Mouse (Mus musculus) embryonic facial prominence, embryonic 14.5 days (tissue): ENCODE results near the gene Spred2. TPM values are rescaled to one million over a fixed set of nuclear protein-coding genes. Genes with fewer than 3 reads are reported as not detected.
A peak's percentile ranks its signal among the peaks of the same experiment; 100 is the strongest.

Experiments
- ATAC-seq: fragments of 200-750 bp; cut with Nextera tagmentation; 2 replicates; pipeline ENCODE4 v1.8.0; 2017; ENCODE audit warnings: low read depth, moderate number of reproducible peaks, moderate TSS enrichment
- DNase-seq: peaks from one replicate; pipeline ENCODE4 v3.0.0-alpha.2; 2015; ENCODE audit warnings: low spot score
- H3K27ac ChIP-seq: fragments of 300-500 bp; sonication (generic); replicated peaks from 2 replicates; pipeline ENCODE4 v1.5.1; 2014; ENCODE audit warnings: low read depth, mild to moderate bottlenecking, low read length, moderate library complexity
- H3K27me3 ChIP-seq: fragments of 300-500 bp; sonication (generic); replicated peaks from 2 replicates; pipeline ENCODE4 v1.6.1; 2014; ENCODE audit warnings: low read length; ENCODE audit not compliant: control insufficient read depth, insufficient read depth
- H3K36me3 ChIP-seq: fragments of 300-500 bp; sonication (generic); 2 replicates; pipeline ENCODE4 v1.6.1; 2014; ENCODE audit warnings: low read length, mixed read lengths; ENCODE audit not compliant: control insufficient read depth, insufficient read depth
- H3K4me1 ChIP-seq: fragments of 300-500 bp; sonication (generic); 2 replicates; pipeline ENCODE4 v1.6.1; 2014; ENCODE audit warnings: antibody characterized with exemption, low read length; ENCODE audit not compliant: control insufficient read depth, insufficient read depth
- H3K4me2 ChIP-seq: fragments of 300-500 bp; sonication (generic); 2 replicates; pipeline ENCODE4 v1.6.1; 2014; ENCODE audit warnings: low read depth, mild to moderate bottlenecking, low read length, moderate library complexity, mixed read lengths
- H3K4me3 ChIP-seq: fragments of 300-500 bp; sonication (generic); 2 replicates; pipeline ENCODE4 v1.5.1; 2014; ENCODE audit warnings: low read depth, mild to moderate bottlenecking, low read length
- H3K9ac ChIP-seq: fragments of 300-500 bp; sonication (generic); 2 replicates; pipeline ENCODE4 v1.6.1; 2014; ENCODE audit warnings: low read depth, mild to moderate bottlenecking, low read length, moderate library complexity, mixed read lengths
- H3K9me3 ChIP-seq: fragments of 300-500 bp; sonication (generic); 2 replicates; pipeline ENCODE4 v1.6.1; 2016; ENCODE audit warnings: low read length; ENCODE audit not compliant: control insufficient read depth
- WGBS: fragments of 180-500 bp; shearing (Covaris S2); extraction: QIAGEN DNeasy Blood & Tissue Kit; methylation state at CpG from one replicate; pipeline ENCODE4 v1.1.7; 2014; 5-methylcytosine and 5-hydroxymethylcytosine counted together
- polyA plus RNA-seq: library from polyadenylated mRNA; unstranded; fragments of >200 nt; fragmentation: Nextera tagmentation; extraction: Ambion mirVana; gene quantifications from 2 replicates; pipeline ENCODE4 v1.2.1, GENCODE M21; 2014

Gene Spred2
- polyA plus RNA-seq, 1 experiment from 2014 or later, result 8.7 TPM

DNA sequence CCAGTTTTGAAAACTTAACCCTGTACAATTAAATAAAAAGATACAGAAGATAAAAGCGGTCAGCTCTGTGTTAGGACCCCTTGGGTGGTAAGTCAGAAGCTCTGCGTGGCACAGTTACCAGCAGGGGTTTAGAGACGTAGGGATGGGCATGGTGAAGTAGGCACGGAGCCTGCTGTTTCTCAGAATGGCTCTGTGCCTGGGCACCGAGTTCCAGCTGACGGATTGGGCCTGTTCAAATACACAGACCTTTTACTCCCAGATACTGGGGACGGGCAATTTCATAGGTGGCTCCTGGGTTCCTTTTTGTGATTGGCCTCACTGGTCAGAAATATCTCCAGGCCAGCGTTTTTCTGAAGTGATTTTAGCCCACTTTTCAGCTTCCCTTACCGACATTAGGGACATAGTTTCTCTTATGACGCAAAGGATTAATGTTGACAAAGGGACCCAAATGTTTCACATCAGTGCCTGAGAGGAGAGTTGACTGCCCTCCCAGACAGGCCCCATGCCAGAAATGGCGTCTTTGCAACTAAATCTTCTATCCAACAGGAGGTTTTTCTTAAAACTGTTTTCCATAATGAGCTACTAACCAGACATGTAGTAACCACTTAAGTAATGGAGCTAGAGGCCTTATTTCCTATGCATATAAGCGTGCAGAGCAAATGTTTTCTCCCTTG, 67.3 kb downstream of the Spred2 start:
- WGBS, result 57% methylated on average over 12 of the region's 12 CpGs
- H3K4me3 ChIP-seq, result no peak overlapping the region
- DNase-seq (peak; percentile 55), ATAC-seq (no peak; the same call in 1 of the 2 replicates)
- no peaks in the 10 kb centered on the region for H3K36me3 ChIP-seq
- no peaks in the 10 kb centered on the region for H3K9me3 ChIP-seq
- peak overlapping the region; percentile 49 for H3K27ac ChIP-seq
- H3K4me1 ChIP-seq, result peaks cover 38% of the 10 kb centered on the region
- H3K4me2 ChIP-seq, result no peak overlapping the region
- no peaks in the 10 kb centered on the region for H3K27me3 ChIP-seq
- H3K9ac ChIP-seq, result no peak overlapping the region

DNA sequence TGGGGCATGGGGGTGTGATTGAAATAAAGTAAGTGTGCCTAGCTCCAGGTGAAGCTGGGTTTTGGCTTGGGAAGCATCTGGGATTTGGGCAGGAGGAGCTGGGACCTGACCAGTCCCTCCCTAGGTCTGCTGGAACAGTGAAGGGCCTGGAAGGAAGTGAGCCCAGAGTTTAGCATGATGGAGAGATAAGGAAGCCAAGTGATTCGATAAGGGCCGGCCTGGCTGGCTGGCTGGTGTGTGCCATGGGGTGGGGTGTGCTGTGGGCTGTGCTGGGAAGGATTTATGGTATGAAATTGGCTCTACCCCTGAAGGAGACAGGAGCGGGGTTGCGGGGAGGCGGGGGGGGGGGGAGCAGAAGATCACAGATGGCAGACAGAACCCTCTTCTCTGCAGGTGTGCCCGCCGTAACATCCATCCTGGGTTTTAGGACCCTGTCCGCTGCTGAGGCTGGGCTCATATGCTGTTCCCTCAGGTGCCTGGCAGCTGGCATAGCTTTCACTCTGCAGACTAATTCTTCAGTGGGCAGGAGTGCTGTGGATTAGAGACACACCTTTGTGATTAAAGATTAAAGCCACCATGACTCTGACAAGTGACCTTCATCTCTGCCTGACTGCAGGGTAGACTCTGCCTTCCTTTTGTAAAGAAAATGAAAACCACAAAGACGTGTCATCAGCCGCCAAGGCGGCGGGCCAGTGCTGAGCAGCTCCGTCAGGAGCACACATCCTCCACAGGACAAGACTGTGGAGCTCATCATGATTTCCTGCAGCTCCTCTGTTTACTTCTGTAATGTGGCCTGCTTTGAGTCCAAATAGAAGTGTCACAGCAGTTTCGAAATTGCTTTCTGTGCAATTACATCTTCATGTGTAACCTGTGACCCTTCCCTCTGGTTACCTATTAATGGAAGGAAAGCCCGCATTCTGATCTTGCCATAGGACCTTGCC, 68.4 kb downstream of the Spred2 start:
- 67% methylated on average over 12 of the region's 15 CpGs for WGBS

DNA sequence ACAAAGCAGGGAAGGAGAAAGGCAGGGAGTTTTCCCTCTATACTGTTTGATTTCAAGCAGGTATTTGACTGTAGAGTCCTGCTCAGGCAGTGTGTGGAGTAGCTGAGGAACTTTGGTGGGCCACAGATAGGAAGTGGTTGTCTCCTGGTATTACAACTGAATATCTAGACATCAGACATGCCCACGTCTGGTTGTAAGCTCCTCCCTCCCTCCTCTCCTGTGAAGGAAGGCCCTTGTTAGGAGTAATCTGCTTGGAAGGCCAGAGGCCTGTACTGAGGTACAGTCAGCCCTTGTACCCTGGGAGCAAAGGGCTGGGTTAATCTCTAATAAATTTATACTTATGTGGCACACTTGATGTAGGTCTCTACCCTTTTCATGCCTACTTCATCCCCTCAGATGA, 69.6 kb downstream of the Spred2 start:
- Histone ChIP-seq H3K4me2 (no peak overlapping the region), H3K9ac (no peak overlapping the region), H3K4me1 (peaks cover 17% of the 10 kb centered on the region), H3K4me3 (no peak overlapping the region), H3K36me3 (peaks cover 10% of the 10 kb centered on the region; the same call in 1 of the 2 replicates), H3K9me3 (no peaks in the 10 kb centered on the region), H3K27me3 (no peaks in the 10 kb centered on the region), H3K27ac (no peak overlapping the region)
- 36% methylated on average over 1 of the region's 1 CpGs for WGBS
- ATAC-seq (no peak), DNase-seq (no peak)

More for the DNA sequence above, 68.4 kb downstream of the Spred2 start:
- Histone ChIP-seq H3K9ac (no peak overlapping the region; the same call in 1 of the 2 replicates), H3K27ac (no peak overlapping the region), H3K4me1 (peaks cover 26% of the 10 kb centered on the region), H3K27me3 (no peaks in the 10 kb centered on the region), H3K4me3 (no peak overlapping the region), H3K4me2 (no peak overlapping the region), H3K36me3 (no peaks in the 10 kb centered on the region), H3K9me3 (no peaks in the 10 kb centered on the region)
- no peak for DNase-seq
- ATAC-seq, result no peak

DNA sequence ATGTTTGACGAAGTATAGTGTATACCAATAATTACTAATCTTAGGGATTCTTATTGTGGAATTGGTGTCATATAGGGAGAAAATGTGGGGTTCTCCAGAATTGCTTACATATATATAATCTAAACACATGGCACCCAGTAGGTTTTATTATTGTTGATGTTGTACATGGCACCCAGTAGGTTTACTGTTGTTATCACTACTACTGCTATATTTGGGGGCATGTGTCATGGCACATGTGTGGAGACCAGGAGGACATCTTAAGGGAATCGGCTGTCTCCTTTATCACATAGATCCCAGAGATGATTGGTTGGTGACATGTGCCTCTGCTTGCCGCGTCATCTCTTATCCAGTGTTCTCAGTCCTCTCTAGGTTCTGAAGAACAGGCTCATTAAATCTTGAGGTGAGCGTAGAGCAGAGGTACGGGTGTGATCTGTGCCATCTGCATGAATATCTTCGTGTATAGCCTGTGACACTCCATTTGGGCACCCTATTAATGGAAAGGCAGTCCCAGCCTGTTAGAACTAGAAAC, 70.2 kb downstream of the Spred2 start:
- 90% methylated on average over 7 of the region's 7 CpGs for WGBS
- H3K27me3 ChIP-seq, result no peaks in the 10 kb centered on the region

DNA sequence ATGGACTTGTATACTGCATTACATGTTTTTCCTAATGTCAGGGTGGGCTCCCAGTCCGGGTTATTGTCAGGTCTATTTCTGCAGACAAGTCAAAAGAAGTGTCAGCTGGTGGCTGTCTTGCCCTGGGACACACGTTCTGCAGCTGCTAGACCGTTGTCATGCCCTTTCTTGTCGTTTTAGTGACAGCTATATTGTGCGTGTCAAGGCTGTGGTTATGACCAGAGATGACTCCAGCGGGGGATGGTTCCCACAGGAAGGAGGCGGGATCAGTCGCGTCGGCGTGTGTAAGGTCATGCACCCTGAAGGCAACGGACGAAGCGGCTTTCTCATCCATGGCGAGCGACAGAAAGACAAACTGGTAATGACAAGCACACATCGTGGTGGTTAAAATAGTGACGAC, 73.8 kb downstream of the Spred2 start:
- H3K36me3 ChIP-seq, result peaks cover 18% of the 10 kb centered on the region; the same call in 1 of the 2 replicates
- WGBS, result 57% methylated on average over 18 of the region's 18 CpGs
- no peak overlapping the region for H3K27ac ChIP-seq
- no peak for DNase-seq
- H3K4me2 ChIP-seq, result no peak overlapping the region
- H3K9me3 ChIP-seq, result no peaks in the 10 kb centered on the region
- no peak overlapping the region for H3K9ac ChIP-seq
- no peak for ATAC-seq
- H3K27me3 ChIP-seq, result no peaks in the 10 kb centered on the region
- no peak overlapping the region for H3K4me3 ChIP-seq
- H3K4me1 ChIP-seq, result no peaks in the 10 kb centered on the region

More for the DNA sequence above, 70.2 kb downstream of the Spred2 start:
- Histone ChIP-seq H3K4me1 (peaks cover 16% of the 10 kb centered on the region), H3K4me2 (no peak overlapping the region), H3K9ac (no peak overlapping the region), H3K36me3 (peaks cover 15% of the 10 kb centered on the region; the same call in 1 of the 2 replicates), H3K4me3 (no peak overlapping the region), H3K9me3 (no peaks in the 10 kb centered on the region), H3K27ac (no peak overlapping the region)
- DNase-seq (no peak), ATAC-seq (no peak)

DNA sequence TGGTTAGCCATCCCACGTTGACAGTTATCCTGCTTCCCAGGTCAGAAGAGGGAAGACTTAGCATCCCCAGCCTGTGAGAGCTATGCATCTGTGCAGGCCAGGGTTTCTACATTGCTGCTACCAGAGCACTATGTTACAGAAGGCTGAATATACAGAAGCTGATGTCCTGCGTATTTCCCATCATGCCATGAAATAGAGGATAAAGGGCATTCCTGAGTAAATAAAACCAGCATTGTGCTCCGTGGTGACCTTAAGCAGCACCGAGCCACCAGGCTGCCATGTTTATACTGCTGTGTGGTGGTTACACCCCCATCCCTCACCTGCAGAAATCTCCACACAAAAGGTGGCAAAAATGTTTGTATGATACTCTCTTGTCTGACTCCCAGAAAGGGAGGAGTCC, 78.7 kb downstream of the Spred2 start:
- ATAC-seq (no peak), DNase-seq (no peak)
- Histone ChIP-seq H3K4me3 (no peak overlapping the region), H3K27me3 (no peaks in the 10 kb centered on the region), H3K9me3 (no peaks in the 10 kb centered on the region), H3K36me3 (peaks cover 41% of the 10 kb centered on the region), H3K9ac (no peak overlapping the region), H3K4me2 (no peak overlapping the region), H3K27ac (no peak overlapping the region), H3K4me1 (no peaks in the 10 kb centered on the region)
- 79% methylated on average over 4 of the region's 4 CpGs for WGBS

DNA sequence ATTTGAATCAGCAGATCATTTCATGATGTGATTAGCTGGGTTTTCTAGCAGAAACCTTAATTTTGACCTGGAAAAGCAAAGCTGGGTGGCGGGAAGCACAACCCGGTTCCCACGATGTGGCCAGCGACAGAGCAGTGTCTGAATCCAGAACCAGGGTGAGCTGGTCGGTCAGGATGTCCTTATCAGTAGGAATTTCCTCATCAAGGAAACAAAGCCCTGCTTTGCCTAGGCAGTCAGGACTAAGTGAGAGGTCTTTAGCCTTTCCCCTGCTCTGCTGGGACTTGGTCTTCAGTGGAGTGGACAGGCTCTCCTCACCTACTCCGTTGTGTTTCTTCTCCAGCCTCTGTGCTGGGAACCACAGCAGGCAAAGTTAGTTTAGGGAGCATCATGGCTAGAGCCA, 83.5 kb downstream of the Spred2 start:
- Histone ChIP-seq H3K27ac (no peak overlapping the region), H3K27me3 (no peaks in the 10 kb centered on the region), H3K4me1 (no peaks in the 10 kb centered on the region), H3K36me3 (peaks cover 58% of the 10 kb centered on the region), H3K9me3 (no peaks in the 10 kb centered on the region), H3K4me3 (no peak overlapping the region), H3K4me2 (no peak overlapping the region), H3K9ac (no peak overlapping the region)
- ATAC-seq (no peak), DNase-seq (no peak)
- WGBS, result 87% methylated on average over 6 of the region's 6 CpGs

DNA sequence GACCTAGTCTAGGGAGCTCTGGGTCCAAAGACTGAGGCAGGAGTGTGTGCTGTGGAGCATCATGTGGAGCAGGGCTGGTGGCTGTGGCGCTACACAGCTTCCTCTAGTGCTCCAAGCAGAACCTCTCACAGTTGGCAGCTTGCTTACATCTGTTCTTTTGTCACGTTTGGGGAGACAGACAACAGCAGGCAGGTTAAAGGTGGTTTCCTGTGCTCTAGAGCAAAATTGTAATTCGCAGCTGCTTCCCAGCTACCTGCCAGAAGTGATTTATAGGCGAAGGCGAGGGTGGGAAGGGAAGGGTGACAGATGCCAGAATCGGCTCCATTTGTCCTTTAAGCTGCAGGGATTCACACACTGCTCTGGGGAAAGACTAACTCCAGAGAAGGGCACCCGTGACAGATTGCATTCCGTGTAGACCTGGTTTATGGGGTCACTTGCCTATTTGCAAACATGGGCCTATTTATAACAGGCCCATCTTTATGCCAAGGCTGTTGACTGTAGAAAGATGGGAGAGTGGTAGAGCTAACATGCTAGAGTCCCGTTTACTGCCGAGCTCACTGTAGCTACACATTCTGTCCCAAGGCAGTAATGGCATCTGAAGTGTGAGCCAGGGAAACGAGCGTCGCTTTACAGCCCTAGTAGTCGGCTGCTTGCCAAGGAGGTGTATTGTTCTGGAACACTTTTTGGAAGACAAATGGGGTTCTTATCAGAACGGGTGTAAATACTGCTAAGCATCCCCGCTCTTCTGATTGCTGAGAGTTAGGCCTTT, 87.2 kb downstream of the Spred2 start:
- no peaks in the 10 kb centered on the region for H3K27me3 ChIP-seq
- H3K36me3 ChIP-seq, result peaks cover 77% of the 10 kb centered on the region
- WGBS, result 71% methylated on average over 16 of the region's 16 CpGs
- H3K4me2 ChIP-seq, result no peak overlapping the region
- no peak overlapping the region for H3K27ac ChIP-seq
- no peak for DNase-seq
- no peak overlapping the region for H3K9ac ChIP-seq
- ATAC-seq, result peak; percentile 33; the same call in 1 of the 2 replicates
- H3K9me3 ChIP-seq, result no peaks in the 10 kb centered on the region
- H3K4me1 ChIP-seq, result no peaks in the 10 kb centered on the region
- H3K4me3 ChIP-seq, result no peak overlapping the region
